Mouse (Mus musculus): ENCODE data around the gene Pcnx4.

The Pcnx4 gene

DNA sequence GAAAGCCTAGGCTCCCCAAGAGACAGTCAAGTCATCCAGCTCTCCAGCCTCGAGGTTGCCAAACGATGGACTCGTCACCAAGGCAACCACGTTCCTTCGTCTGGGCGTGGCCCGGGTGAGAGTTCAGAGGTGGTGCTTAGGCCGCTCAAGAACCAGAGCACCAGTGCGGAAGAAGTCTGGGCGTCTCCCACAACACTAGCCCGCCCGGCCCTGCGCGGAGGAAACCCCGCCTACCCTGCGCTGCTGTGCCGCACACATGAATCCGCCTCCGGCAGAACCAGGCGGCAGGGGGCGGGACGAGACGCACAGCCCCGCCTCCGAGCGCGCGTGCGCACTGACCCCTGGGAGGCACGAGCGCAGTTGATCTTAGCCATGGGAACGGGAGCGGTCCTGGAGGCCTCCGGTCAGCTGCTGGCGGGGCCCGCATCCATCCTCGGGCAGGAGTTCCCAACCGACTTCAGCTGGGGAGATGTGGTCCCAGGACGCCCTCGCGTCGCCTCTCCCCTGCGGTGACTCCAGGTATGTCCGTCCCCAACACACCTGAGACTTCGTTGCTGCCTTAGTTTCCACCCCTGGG is at the start of gene Pcnx4:
Pcnx4 (plus strand) TSS at position 363 of the 577 bp plus-strand sequence.
- peak; percentile 95 for DNase-seq (ENCODE audit: low spot score)

DNA sequence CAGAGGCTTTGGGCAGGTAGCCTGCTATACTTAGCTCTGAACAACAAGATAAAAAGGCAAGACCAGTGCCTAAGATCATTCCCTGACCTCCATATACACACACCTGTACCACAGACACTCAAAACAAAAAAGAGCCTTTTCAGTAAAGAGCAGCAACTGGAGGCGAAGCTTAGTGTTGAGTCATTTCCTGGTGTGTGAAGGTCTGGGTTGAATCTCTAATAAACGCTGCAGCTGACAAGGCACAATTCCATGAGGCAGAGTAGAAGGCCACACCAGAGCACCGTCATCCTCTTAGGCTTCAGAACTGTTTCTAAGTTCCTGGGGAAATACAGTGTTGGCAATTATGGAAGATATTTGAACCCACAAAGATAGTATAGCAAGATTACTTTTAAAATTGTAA is 48.7 kb upstream of the Pcnx4 start:
- DNase-seq (ENCODE audit: low spot score), result no peak

DNA sequence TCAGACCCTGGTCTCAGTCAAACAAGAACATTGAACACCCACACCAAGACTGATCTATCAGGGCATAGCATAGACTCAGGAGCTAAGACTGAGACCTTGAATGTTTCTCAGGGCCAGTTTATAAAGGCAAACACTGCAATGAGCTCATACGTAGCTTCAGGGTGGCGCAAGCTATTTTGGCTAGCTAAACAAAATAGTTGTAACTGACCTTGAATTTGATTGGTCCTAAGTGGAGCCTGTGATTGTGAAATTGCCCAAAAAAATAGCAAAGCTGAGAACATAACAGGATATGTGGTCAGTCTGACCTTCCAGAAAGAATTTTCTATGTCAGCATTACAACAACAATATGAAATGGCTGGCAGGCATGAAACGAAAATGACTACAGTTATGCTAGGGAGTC is 46.2 kb upstream of the Pcnx4 start:
- no peak for DNase-seq (ENCODE audit: low spot score)

DNA sequence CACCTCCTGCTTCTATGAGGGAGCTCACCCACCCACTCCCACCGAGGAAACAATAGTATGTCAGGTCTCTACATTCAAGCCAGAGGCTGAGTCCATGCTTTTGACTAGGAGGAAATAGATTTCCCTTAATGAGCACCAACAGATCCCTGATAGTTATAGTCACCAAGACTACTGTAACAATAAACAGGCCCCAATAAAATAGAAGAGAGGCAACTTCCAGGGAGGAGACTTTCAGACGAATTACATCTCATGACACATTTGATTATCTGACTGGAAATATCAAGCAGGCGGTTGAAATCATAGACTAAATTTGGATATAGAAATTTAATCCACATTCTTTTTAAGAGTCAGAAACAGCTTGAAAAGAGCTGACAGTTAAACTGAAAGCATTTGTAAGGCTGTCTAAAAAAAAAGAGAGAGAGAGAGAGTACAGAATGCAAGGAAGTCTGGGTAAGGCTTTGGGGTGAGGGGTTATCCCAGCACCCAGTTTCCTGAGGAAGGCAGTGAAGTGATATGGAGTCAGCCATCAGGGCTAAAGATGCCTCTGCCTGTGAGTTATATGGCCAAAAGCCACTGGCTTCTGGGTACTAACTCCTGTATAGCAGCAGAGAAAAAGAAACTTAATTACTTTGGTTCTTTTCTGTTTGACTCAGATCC is 45.0 kb upstream of the Pcnx4 start:
- DNase-seq (ENCODE audit: low spot score), result no peak

DNA sequence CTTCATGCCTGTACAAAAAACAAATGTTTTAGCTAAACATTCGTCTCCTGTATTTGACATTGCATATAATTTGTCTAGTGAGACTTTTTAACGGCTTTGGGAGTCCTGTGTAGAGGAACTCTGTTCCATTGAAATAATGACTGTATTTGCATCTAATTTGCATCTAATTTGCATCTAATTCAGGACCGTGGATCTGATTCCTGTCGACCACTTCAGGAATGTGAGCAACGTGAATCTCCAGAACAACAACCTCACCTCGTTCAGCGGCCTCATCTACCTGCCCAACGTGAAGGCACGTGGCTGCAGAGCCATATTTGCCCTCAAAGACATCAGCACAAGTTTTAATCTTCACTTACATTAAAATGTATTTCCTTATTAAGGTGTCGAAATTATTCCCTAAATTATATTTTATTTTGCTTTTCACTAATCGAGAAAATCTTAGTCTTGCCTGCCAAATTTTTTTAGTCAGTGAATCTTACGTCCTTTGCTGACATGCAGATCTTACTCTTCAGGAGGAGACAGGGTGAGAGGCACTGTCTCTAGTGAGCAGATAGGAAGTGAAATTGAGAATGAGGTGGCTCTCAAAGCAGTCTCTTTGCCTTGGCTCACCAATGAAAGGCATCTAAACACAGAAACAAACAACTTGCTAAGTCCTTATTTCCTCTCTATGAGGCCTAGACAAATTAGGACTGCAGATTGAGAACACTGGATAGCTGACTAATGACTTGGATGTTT is 39.1 kb upstream of the Pcnx4 start:
- no peak for DNase-seq (ENCODE audit: low spot score)

DNA sequence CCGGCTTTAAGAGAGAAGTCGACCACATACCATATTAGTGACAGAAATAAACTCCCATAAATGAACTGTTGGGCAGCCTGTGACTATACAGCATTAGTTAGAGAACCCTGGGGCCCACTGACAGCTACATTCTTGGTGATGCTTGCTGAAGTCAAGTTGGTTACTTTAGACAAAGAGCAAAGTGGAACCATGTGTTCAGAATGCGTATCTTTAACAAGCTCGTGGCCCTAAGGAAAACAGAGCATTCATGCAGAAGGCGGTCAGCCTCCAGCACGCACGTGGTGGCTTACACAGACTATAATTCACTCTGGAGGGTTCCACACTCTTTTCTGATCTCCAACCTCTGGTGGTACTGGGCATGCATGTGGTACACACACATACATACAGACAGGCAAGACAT is 26.6 kb upstream of the Pcnx4 start:
- DNase-seq (ENCODE audit: low spot score), result no peak

DNA sequence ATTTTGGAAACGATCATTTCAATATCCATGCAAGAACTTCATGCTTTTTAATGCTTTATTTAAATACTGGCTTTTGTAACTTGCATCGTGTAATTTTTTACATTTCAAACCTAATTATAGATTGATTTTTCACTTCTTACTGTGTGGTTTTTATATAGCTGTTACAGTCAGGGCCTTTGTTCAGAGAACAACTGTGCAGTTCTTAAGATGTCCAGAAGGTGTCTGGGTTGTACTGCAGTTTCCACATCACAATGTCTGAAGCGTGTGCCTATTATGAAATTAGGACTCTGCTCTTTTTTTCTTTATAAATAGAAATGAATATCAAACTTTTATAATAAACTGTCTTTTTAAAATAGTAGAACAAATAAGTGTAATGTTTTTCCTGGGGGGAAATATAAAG is 20.7 kb upstream of the Pcnx4 start:
- DNase-seq (ENCODE audit: low spot score), result no peak

DNA sequence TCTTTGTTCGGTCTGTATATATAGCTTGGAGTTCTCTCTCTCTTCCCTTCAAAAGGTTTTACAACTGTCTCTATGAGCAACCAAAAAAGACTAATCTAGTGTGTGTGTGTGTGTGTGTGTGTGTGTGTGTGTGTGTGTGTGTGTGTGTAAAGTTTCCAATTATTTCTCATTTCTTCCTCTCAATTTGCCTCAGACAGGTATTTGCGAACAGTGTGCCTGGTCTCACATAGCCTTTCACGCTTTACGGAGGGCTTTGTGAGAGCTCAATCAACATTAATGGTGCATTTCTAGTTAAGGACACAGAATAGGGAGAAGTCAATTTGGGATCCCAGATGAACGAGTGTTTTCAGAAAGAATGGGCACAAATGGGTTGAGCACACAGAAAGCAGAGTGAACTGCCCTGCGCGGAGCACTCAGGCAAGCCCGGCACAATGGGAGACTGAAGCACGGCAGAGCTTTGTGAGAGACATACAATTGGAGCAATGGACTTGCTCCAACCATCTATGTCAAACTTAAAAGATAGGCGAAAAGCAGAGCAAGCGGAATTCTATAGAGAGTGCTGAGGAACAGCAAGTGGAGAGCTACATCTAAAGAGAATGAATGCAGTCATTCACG is 18.0 kb upstream of the Pcnx4 start:
- DNase-seq (ENCODE audit: low spot score), result no peak

DNA sequence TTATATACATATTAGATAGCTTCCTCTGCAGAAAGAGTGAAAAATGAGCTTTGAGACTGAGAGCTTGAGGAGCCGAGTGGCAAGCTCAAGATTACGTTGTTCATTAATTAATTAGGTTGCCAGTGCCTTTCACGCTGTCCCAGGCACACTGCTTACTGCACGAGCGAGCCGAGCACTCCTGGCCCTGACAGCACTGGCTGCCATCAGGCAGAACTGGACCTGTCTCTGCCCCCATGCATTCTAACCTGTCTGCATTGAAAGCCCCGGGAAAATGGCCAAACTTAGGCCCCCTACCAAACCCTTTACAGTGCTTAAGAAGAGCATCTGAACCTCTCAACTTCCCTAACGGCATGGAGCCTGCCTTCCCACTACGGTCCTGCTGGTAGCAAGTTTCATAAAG is 16.8 kb upstream of the Pcnx4 start:
- DNase-seq (ENCODE audit: low spot score), result no peak

DNA sequence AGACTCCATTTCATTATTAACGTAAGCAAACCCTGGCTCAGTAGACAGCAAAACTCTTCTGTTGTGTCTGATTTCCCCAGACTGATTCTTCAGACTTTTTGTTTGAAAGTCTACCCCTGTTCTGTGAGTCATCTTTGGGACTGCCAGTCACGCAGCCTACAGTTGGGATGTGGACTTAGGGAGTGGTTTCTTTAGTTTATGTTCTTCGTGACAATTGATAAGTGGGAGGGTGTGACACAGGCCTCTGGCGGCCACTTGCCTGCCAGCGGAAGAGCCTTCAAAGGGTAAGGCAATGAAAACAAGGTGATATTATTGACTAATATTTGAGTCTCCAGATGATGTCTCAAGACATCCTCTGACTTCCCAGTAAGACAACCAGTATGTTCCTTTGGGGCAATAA is 16.3 kb upstream of the Pcnx4 start:
- no peak for DNase-seq (ENCODE audit: low spot score)

DNA sequence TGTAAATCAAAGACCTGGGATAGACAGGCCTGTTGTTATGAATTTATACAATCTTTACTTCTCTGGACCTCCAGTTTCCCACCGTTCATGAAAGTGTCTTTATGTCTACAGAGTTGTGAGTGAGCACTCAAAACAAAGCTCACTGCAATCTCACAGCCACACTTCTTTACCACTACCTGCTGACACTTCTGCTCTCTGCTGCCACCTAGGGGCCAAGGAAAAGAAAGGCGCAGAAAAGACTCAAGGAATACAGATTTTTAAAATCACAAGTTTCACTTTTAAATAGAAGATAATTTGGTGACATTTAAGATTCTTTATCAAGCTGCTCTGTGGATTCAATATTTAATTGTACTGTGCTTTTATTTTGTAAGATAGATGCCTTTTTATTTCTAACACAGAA is 15.5 kb upstream of the Pcnx4 start:
- DNase-seq (ENCODE audit: low spot score), result peak; percentile 59

DNA sequence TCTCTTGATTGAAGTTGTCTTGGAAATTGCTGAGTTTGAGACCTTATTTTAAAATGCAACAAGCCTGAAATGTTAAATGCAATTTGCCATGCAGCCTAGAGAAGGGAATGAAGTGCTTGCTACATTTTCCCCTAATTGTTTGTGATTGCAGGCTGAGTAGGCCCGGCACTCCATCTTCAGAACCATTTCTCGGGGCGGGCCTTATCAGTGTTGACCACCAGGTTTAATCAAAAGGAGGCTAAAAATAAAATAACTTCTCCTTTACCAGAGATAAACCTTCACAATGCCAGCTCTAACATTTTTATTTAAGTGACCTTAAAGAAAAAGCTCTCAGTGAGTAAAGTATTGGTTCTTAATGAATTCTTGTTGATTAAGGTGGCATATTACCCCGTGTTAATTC is 10.6 kb upstream of the Pcnx4 start:
- DNase-seq (ENCODE audit: low spot score), result no peak

DNA sequence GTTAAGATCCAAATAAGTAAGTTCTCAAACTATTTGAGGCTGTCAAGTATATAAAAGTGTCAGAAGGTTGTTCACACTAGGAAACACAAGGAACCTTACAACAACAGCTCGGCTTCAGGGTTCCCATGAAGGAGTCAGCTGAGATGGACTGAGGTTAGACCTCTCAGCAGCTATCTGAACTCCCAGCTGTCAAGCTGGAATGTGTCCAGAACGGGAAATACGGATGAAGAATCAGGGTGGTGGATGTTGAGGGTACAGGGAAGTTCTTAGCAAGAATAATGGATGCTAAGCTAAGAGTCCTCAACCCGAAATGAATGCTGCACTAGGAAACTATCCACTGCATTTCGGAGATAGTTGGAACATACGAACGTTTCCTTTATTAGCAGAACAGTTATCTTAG is 3.9 kb upstream of the Pcnx4 start:
- no peak for DNase-seq (ENCODE audit: low spot score)

DNA sequence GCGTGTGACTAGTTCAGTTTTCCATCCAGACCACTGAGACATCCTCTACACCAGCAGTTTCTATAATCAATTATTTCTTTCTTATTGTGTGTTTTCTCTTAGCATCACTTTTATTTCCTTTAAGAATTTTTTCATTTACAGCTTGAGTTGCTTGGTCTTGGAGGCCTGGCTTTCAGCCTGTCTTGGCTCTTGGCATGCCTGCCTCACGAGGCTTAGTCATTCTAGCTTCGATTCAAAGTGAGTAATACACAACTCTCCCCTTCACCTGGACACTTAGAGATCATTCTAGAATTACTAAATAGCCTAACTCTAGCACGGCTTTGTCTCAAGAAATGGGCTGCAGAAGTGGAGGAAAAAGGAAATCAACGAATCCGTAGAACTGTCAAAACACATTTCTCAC is 2.2 kb upstream of the Pcnx4 start:
- DNase-seq (ENCODE audit: low spot score), result no peak

DNA sequence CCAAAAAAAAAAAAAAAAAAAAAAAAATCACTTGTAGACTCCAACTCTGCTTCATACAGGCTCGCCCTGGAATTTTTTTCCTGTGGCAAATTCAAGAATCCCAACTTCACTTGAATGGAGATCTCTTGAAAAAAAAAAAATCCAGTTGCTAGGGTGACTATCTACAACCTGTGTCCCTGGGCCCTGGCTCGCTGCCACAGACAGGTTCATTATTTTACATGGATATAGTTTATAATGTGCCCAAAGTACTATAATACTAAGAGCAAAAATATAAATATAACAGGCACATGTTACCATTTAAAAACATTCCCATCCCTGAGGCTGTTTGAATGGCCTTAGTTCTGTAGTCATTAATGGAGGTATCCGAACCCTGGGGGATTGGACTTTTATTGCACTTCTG is 584 bp upstream of the Pcnx4 start:
- DNase-seq (ENCODE audit: low spot score), result peak; percentile 5

DNA sequence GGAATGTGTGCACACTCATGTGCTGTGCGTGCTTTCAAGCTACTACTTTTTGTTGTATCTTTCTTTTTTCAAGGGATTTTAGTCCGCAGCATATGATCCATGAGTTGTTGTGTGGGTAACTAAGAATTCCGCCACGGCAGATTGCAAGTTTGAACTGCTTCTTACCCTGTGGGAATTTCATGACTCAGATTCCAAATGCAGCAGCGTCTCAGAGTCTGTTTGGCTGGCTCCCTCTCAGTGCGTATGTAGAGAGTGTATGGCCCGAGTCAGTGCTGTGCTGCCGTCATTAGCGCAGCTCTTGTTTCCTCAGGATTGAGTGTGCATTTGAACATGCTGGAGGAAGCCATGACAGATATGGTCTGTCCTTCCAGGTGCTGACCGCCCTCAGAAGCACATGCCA is 2.4 kb downstream of the Pcnx4 start:
- DNase-seq (ENCODE audit: low spot score), result no peak

DNA sequence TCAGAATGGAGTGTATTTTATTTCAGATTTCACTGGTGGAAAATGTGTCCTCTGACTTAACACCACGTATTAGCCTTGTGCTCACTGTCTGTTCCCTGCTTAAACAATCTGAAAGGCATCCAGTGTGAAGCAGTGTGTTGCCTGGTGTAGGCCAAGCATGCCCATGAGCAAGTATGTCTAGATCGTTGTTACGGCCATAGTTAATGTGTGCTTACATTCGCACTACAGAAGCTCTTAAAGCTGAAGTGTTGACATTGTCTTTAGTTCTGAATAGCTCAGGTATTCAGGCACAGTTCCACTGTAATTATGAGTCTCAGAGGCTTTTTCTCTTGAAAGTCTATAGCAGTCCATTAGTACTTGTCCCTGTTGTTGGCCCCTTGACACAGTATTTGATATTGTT is 18.2 kb downstream of the Pcnx4 start:
- DNase-seq (ENCODE audit: low spot score), result no peak

DNA sequence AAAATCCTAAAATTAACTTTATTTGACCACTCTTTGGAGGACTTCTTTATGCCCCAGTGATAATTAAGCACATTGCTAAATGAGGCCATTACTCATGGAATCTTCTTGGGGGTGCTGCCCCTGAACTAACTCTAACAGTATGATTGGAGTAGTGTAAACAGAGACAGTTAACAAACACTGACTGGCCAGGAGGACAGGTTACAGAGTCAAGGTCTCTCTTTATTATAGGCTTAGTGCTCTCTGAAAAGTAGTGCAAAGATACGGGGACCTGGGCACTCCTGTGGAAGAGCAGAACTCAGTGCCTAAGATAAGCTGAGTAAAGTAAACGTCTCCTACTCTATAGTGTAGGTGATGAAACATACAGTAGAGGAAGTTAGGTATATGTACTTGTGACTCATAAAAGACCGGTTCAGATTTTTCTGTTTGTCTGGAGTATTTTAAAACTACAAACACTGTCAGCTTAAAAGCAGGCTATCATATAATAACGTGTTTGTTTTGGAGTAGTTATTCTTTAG is 28.2 kb downstream of the Pcnx4 start:
- DNase-seq (ENCODE audit: low spot score), result no peak

DNA sequence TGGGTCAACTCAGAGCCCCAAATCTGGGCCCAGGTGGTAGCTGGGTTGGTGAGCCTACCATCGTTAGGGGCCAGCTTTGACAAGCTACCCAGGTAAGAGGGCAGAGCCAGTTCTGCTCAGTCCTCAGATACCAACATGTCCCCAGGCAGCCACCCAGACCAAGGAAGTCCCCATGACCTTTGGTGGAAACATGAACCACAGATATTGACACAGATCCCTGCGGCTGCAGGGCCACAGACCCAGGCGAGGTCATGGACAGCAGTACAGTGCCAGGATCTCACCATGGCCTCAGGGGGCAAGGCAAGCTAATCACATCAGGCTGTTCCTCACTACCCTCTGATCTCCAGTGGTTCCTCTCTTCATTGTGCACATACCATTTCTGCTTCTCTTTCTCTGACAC is 45.8 kb downstream of the Pcnx4 start:
- DNase-seq (ENCODE audit: low spot score), result no peak

DNA sequence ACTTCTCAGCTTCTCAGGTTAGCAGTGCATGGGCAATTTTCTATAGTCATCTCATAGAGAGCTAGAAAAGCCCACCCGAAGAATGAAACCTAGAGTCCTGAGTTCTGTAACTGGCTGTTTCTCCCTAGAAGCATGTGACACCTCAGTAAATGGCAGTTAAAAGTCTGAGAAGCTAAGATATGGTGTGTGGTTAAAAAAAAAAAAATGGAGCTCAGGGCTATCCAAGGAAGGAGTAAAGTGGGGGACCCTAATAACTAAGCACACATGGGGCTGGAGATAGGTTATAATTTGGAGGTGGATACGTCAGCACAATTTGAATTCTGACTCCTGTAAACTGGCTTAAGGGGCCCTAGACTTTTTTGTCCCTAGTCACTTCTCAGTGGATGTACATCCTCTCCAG is 46.9 kb downstream of the Pcnx4 start:
- no peak for DNase-seq (ENCODE audit: low spot score)

DNA sequence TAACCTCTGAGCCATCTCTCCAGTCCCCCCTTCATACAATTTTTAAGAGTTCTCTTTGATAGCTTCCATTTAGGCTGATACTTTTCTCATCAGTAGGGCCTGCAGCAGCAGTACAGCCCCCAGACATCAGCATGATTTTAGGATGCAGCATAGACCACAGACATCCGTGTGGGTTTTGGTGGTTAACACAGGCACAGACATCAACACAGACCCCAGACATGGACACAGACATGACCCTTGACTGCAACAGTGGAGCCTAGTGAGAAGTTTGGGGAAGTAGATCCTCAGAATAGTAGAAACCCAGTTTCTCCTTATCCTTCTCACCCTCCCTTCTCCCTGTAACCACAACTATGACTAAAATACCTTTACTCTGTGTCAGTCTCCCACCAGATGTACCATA is 49.2 kb downstream of the Pcnx4 start:
- DNase-seq (ENCODE audit: low spot score), result no peak

DNA sequence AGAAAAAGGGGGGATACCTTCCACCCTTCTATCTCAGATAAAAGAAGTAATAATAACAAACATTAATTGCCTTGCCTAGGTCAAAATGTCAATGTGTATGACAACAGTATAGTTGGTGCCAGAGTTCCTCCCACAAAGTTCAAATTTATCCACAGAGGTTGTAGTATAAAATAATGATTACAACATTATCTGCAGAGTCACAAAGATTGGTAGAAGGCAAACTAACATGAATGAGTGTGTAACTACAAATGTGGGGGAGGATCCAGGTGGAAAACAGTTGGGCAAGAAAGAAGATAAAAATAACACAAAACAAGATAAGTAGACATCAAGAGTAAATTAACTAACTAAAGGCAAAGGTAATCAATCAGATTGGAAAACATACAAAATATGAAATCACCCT is 56.8 kb downstream of the Pcnx4 start:
- DNase-seq (ENCODE audit: low spot score), result no peak

DNA sequence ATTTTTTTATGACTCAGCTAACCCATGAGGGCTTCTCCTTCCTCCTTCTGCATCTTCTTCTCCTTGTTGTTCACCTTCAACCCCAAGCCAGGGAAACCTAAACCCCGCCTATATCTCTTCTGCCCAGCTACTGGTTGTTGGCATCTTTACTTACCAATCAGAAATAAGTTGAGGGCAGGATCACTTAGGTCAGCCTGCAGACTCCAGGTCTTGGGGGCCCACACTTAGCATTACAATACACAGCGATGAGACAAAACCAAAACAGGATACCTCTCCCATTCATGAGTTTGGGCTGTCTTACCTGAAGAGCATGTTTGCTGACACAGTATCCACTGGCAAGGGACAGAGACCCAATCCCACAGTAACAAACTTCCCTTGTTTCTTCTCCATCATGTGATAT is 57.8 kb downstream of the Pcnx4 start:
- no peak for DNase-seq (ENCODE audit: low spot score)

Measured in ovary, postnatal 14 days (tissue).